7 mouse cellular contexts compared by ENCODE assay signal in the genomic region with DNA sequence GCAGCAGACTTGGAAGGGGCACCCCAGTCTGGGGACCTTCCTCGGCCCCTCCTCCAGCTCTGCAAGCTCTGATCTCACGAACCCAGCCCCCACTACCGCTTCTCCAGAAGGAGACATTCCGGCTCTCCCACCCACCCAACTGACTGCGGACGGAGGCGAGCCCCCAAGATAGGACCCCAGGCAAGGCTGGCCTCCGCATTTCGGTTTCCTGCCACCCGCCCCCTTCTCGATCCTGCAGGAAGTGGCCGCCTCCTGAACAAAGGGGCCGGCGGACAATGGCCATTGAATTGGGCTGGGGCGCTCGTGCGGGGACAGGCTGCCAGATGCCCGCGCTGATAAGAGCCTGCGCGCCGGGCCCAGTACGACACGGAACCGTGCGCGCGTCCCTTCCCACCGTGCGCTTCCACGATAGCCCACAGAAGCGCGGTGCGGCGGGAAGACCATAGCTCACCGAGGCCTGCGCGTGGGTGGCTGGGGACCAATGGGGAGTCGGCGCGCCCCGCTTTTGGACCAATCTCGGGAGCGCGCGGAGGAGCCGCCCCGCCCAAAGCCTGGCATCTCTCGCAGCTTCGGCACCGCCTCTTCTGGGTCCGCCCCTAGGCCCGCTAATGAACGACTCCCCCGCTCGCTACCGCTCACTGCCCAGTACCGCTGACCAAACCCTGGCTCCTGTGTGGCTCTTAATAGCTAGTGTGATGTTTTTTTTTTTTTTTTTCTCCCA. TPM values are rescaled to one million over a fixed set of nuclear protein-coding genes. Genes with fewer than 3 reads are reported as not detected.
DNase-seq lines count a peak whose midpoint lies in the region; ATAC-seq lines count a peak whose summit lies in the region.

No protein-coding gene starts in this region.

- intact Hi-C loops in gastrocnemius, postnatal 36 days (cut with DNase I) = no loop called here
- intact Hi-C loops in left cerebral cortex, postnatal 36 days (cut with DNase I) = no loop called here

- H3K4me2 ChIP-seq in intestine, embryonic 16.5 days (ENCODE audit: low read depth, low read length) = peak overlapping the region; percentile 94

- DNase-seq in adrenal gland, adult 8-10 months = peak; percentile 90
- DNase-seq in embryo, embryonic 11.5 days (ENCODE audit: low read depth, low spot score) = peak; percentile 84
- peak; percentile 76 to 82 for DNase-seq in gastrocnemius, postnatal 36 days
- DNase-seq in left cerebral cortex, postnatal 36 days (ENCODE audit: low spot score in 2 of 2) = peak; percentile 92 to 94
- DNase-seq in midbrain, embryonic 10.5 days (ENCODE audit: low spot score) = peak; percentile 90
- DNase-seq in skeletal muscle tissue, adult 2 months (ENCODE audit: low read depth, low spot score) = peak; percentile 46

- ATAC-seq in intestine, embryonic 16.5 days = peak; percentile 75

- no peaks in the 10 kb centered on the region for H3K36me3 ChIP-seq in intestine, embryonic 16.5 days (ENCODE audit: control insufficient read depth, insufficient read depth, low read length)
- H3K36me3 ChIP-seq in midbrain, embryonic 10.5 days = 0 out of 2 replicates have a peak, but pooled peaks cover 3% of the 10 kb centered on the region

- H3K27me3 ChIP-seq in intestine, embryonic 16.5 days (replicated peaks; ENCODE audit: control insufficient read depth, insufficient read depth, low read length) = no peaks in the 10 kb centered on the region
- H3K27me3 ChIP-seq in midbrain, embryonic 10.5 days (ENCODE audit: low read depth, poor library complexity, severe bottlenecking) = peaks cover 18% of the 10 kb centered on the region

- peak overlapping the region; percentile 74 for H3K9ac ChIP-seq in intestine, embryonic 16.5 days (ENCODE audit: low read depth, low read length)

- peaks cover 20% of the 10 kb centered on the region for H3K4me1 ChIP-seq in intestine, embryonic 16.5 days (ENCODE audit: control insufficient read depth, insufficient read depth, low read length)
- peaks cover 41% of the 10 kb centered on the region for H3K4me1 ChIP-seq in midbrain, embryonic 10.5 days

- peak overlapping the region; percentile 64 for H3K4me3 ChIP-seq in intestine, embryonic 16.5 days (ENCODE audit: low read length)
- peak overlapping the region; percentile 62 for H3K4me3 ChIP-seq in midbrain, embryonic 10.5 days

- peak overlapping the region; percentile 58 for H3K27ac ChIP-seq in intestine, embryonic 16.5 days (ENCODE audit: low read length)
- H3K27ac ChIP-seq in midbrain, embryonic 10.5 days (replicated peaks) = peak overlapping the region; percentile 94

- WGBS in intestine, embryonic 16.5 days = under 1% methylated on average over 56 of the region's 58 CpGs
- WGBS in midbrain, embryonic 10.5 days = under 1% methylated on average over 58 of the region's 58 CpGs

- H3K9me3 ChIP-seq in intestine, embryonic 16.5 days (ENCODE audit: control insufficient read depth, low read length) = no peaks in the 10 kb centered on the region
- no peaks in the 10 kb centered on the region for H3K9me3 ChIP-seq in midbrain, embryonic 10.5 days (replicated peaks)

RNA-seq across cellular contexts. Expression of gene Nudt14, which starts 8.3 kb away (rescaled TPM):
- total RNA-seq in adrenal gland, adult 8-10 months (2022) = 10 to 100 TPM; 29.3 to 45.0 (median 36.1) TPM
- 1 to 10 TPM; 7.5 to 8.2 TPM for total RNA-seq in gastrocnemius, postnatal 36 days (2021)
- polyA plus RNA-seq in intestine, embryonic 16.5 days (2015; fragmentation: Nextera tagmentation; extraction: Ambion mirVana) = 100 and 102 TPM in 2 replicates
- total RNA-seq in left cerebral cortex, postnatal 36 days (2021) = 10 to 100 TPM; 11.0 to 12.3 TPM
- polyA plus RNA-seq in midbrain, embryonic 10.5 days (2016; fragmentation: Nextera tagmentation; extraction: Ambion mirVana) = 66.4 and 76.4 TPM in 2 replicates

RNA-seq across cellular contexts. Expression of gene Jag2, which starts 20.6 kb away (rescaled TPM):
- total RNA-seq in adrenal gland, adult 8-10 months (2022) = 10 to 100 TPM in 1 of 4 experiments, 1 to 10 TPM in 3; 3.7 to 10.1 (median 6.6) TPM
- 10 to 100 TPM; 18.0 to 19.6 TPM for total RNA-seq in gastrocnemius, postnatal 36 days (2021)
- 2.2 and 2.4 TPM in 2 replicates for polyA plus RNA-seq in intestine, embryonic 16.5 days (2015; fragmentation: Nextera tagmentation; extraction: Ambion mirVana)
- total RNA-seq in left cerebral cortex, postnatal 36 days (2021) = 10 to 100 TPM; 47.9 to 61.7 TPM
- 2.4 and 2.8 TPM in 2 replicates for polyA plus RNA-seq in midbrain, embryonic 10.5 days (2016; fragmentation: Nextera tagmentation; extraction: Ambion mirVana)

RNA-seq across cellular contexts. Expression of gene Btbd6, which starts 26.1 kb away (rescaled TPM):
- total RNA-seq in adrenal gland, adult 8-10 months (2022) = 10 to 100 TPM; 21.5 to 30.9 (median 24.2) TPM
- 10 to 100 TPM; 12.7 to 13.5 TPM for total RNA-seq in gastrocnemius, postnatal 36 days (2021)
- 20.2 and 20.9 TPM in 2 replicates for polyA plus RNA-seq in intestine, embryonic 16.5 days (2015; fragmentation: Nextera tagmentation; extraction: Ambion mirVana)
- total RNA-seq in left cerebral cortex, postnatal 36 days (2021) = 10 to 100 TPM; 59.3 to 74.3 TPM
- 20.5 and 22.7 TPM in 2 replicates for polyA plus RNA-seq in midbrain, embryonic 10.5 days (2016; fragmentation: Nextera tagmentation; extraction: Ambion mirVana)

RNA-seq across cellular contexts. Expression of gene Brf1, which starts 50.3 kb away (rescaled TPM):
- 10 to 100 TPM; 49.6 to 86.9 (median 68.3) TPM for total RNA-seq in adrenal gland, adult 8-10 months (2022)
- 10 to 100 TPM; 16.8 to 20.9 TPM for total RNA-seq in gastrocnemius, postnatal 36 days (2021)
- 36.5 and 41.6 TPM in 2 replicates for polyA plus RNA-seq in intestine, embryonic 16.5 days (2015; fragmentation: Nextera tagmentation; extraction: Ambion mirVana)
- 10 to 100 TPM; 41.4 to 55.5 TPM for total RNA-seq in left cerebral cortex, postnatal 36 days (2021)
- polyA plus RNA-seq in midbrain, embryonic 10.5 days (2016; fragmentation: Nextera tagmentation; extraction: Ambion mirVana) = 51.6 and 58.2 TPM in 2 replicates

Comparison
In these comparisons a context has a peak if more than half of its experiments do, and no peak if none do; other contexts are left out.
1. Peak in every context shown above with its lines: DNase-seq, ATAC-seq, H3K4me3 ChIP-seq and H3K27ac ChIP-seq.